Mouse (Mus musculus): Measurements from ENCODE around the gene Epb41l2.

- no peak for TF ChIP-seq POLR2A (IDR thresholded peaks at IDR 0.05; ENCODE audit: control insufficient read depth, extremely low read depth, insufficient read depth, low read length, poor library complexity)
- TF ChIP-seq CTCF (IDR thresholded peaks at IDR 0.05; ENCODE audit: borderline replicate concordance, control insufficient read depth, extremely low read depth, insufficient read depth, low read length, poor library complexity), result no peak
Measured at GRCm38 (mm10) chr10:25453150-25453549, 93.6 kb downstream of the Epb41l2 start.
